Mouse (Mus musculus) limb, embryonic 13.5 days (tissue): ENCODE data around the gene Phf23. TPM values are rescaled to one million over a fixed set of nuclear protein-coding genes. Genes with fewer than 3 reads are reported as not detected.
A peak's percentile ranks its signal among the peaks of the same experiment; 100 is the strongest.

ENCODE experiments used
- ATAC-seq: fragments of 200-750 bp; cut with Nextera tagmentation; 2 replicates; pipeline ENCODE4 v1.8.0; 2017; ENCODE audit warnings: low read depth, moderate number of reproducible peaks, moderate TSS enrichment; ENCODE audit not compliant: low FRiP score
- H3K27ac ChIP-seq: fragments of 300-500 bp; sonication (generic); 2 replicates; pipeline ENCODE4 v1.5.1; 2015; ENCODE audit warnings: inconsistent platforms, mild to moderate bottlenecking, moderate library complexity
- H3K27me3 ChIP-seq: fragments of 300-500 bp; sonication (generic); 2 replicates; pipeline ENCODE4 v1.6.1; 2015; ENCODE audit warnings: mild to moderate bottlenecking, inconsistent platforms
- H3K36me3 ChIP-seq: fragments of 300-500 bp; sonication (generic); 2 replicates; pipeline ENCODE4 v1.6.1; 2015; ENCODE audit warnings: inconsistent platforms, mild to moderate bottlenecking, moderate library complexity
- H3K4me1 ChIP-seq: fragments of 300-500 bp; sonication (generic); 2 replicates; pipeline ENCODE4 v1.6.1; 2015; ENCODE audit warnings: inconsistent platforms
- H3K4me2 ChIP-seq: fragments of 300-500 bp; sonication (generic); replicated peaks from 2 replicates; pipeline ENCODE4 v1.6.1; 2015; ENCODE audit warnings: inconsistent platforms, mild to moderate bottlenecking, moderate library complexity
- H3K4me3 ChIP-seq: fragments of 300-500 bp; sonication (generic); 2 replicates; pipeline ENCODE4 v1.5.1; 2015; ENCODE audit warnings: moderate library complexity, mild to moderate bottlenecking, inconsistent platforms
- H3K9ac ChIP-seq: fragments of 300-500 bp; sonication (generic); 2 replicates; pipeline ENCODE4 v1.6.1; 2015; ENCODE audit warnings: mild to moderate bottlenecking, inconsistent platforms
- H3K9me3 ChIP-seq: fragments of 300-500 bp; sonication (generic); 2 replicates; pipeline ENCODE4 v1.6.1; 2016; ENCODE audit warnings: inconsistent platforms
- WGBS: fragments of 180-500 bp; shearing (Covaris S2); methylation state at CpG from one replicate; pipeline ENCODE4 v1.1.7; 2015; 5-methylcytosine and 5-hydroxymethylcytosine counted together
- polyA plus RNA-seq: library from polyadenylated mRNA; unstranded; fragments of >200 nt; fragmentation: Nextera tagmentation; extraction: Ambion mirVana; gene quantifications from 2 replicates; pipeline ENCODE4 v1.2.1, GENCODE M21; 2015

Gene Phf23
- polyA plus RNA-seq, 1 experiment from 2014 or later, result 95.9 TPM

DNA sequence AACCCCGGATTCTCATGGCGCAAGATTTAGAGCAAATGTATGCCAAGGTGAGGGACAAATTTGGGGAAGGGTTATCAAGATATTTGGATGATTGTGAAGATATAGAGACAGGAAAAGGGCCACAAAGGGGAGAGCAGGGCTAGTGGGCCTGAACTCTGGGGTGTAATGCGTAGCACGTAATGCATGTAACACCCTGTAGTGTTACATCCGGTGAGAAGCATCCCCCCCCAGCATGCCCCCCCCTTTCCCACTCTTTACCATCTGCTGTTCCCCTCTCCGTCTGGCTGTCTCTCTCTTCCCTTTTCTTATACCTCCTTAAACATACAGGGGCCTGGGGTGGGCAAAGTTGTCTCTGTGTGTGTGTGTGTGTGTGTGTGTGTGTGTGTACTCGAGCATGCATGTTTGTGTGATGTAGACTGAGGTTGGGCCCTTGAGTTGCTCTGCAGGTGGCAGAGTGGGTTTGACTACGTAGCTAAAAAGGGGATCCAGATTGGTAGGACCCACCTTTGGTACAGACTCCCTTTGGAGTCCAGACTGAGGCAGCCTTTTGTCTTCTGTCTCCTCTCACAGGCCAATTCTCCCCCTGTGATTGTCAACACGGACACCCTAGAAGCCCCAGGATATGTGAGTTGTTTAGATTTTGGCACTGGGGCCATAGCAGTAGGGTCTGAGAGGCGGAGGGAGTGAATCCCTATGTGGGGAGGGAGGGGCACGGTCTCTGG lies 34.4 kb downstream of the Phf23 start:
- WGBS, result 46% methylated on average over 11 of the region's 11 CpGs
- ATAC-seq, result no peak
- H3K4me3 ChIP-seq, result peak overlapping the region; percentile 31
- H3K27ac ChIP-seq, result peak overlapping the region; percentile 15
- no peaks in the 10 kb centered on the region for H3K27me3 ChIP-seq
- H3K9me3 ChIP-seq, result no peaks in the 10 kb centered on the region
- H3K9ac ChIP-seq, result peak overlapping the region; percentile 45
- peaks cover 47% of the 10 kb centered on the region for H3K36me3 ChIP-seq
- peaks cover 55% of the 10 kb centered on the region for H3K4me1 ChIP-seq
- H3K4me2 ChIP-seq, result peak overlapping the region; percentile 61

DNA sequence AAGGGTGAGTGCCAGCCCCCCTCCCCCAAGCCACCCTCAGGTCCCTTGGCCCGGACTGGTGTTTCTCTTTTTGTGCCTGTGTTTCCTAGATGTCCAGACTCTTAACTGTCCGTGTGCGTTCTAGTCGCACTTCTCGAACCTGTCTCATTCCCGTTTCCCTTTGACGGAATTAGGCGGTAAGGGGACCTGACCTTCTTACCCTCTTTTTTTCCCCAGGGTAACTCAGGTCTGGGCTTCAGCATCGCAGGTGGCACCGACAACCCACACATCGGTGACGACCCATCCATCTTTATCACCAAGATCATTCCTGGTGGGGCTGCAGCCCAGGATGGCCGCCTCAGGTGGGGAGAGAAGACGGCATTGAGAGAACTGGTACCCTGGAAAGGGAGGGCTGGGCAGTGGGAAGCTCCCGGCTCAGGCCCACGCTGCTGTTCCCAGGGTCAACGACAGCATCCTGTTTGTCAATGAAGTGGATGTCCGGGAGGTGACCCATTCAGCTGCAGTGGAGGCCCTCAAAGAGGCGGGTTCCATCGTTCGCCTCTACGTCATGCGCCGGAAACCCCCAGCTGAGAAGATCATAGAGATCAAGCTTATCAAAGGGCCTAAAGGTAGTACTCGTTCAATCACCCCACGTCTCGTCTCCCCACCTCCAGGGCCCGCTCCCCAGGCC lies 35.2 kb downstream of the Phf23 start:
- no peak for ATAC-seq
- H3K36me3 ChIP-seq, result peaks cover 50% of the 10 kb centered on the region

DNA sequence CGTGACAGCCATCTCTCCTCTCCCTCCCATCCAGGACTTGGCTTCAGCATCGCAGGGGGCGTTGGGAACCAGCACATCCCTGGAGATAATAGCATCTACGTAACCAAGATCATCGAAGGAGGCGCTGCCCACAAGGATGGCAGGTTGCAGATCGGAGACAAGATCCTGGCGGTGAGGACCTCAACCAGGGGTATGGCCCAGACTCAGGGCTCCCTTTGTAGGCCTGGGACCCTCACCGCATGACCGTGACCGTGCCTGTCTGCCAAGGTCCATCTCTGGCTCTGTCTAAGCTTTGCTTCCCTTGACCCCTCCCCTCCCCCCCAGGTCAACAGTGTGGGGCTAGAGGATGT lies 35.7 kb downstream of the Phf23 start:
- Histone ChIP-seq H3K27me3 (no peaks in the 10 kb centered on the region), H3K36me3 (peaks cover 54% of the 10 kb centered on the region), H3K27ac (no peak overlapping the region), H3K4me2 (no peak overlapping the region), H3K9me3 (no peaks in the 10 kb centered on the region), H3K4me1 (peaks cover 42% of the 10 kb centered on the region), H3K4me3 (no peak overlapping the region), H3K9ac (no peak overlapping the region)
- 97% methylated on average over 11 of the region's 11 CpGs for WGBS
- ATAC-seq, result no peak

More for the DNA sequence above, 35.2 kb downstream of the Phf23 start:
- 93% methylated on average over 28 of the region's 28 CpGs for WGBS
- H3K4me3 ChIP-seq, result no peak overlapping the region
- no peak overlapping the region for H3K9ac ChIP-seq
- H3K4me2 ChIP-seq, result no peak overlapping the region
- no peak overlapping the region for H3K27ac ChIP-seq
- no peaks in the 10 kb centered on the region for H3K27me3 ChIP-seq
- H3K4me1 ChIP-seq, result peaks cover 47% of the 10 kb centered on the region
- no peaks in the 10 kb centered on the region for H3K9me3 ChIP-seq

DNA sequence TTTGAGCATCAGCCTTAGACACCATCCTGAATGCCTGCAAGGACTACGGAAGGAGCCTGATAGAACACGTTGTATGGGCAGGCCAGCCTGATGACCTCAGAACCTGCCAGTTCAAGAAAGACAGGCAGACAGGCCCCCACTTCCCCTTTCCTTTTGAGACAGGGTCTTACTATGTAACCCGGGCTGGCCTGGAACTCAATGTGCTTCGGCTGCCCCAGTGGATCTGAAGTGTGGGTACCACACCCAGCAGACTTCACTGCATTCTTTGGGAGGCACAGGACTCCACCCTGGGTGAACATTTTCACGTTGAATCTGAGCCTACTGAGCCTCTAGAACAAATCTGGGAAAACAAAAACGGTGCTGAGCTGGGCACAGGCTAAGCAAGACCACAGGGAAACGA lies 42.6 kb downstream of the Phf23 start:
- H3K9ac ChIP-seq, result no peak overlapping the region
- 77% methylated on average over 7 of the region's 7 CpGs for WGBS
- no peaks in the 10 kb centered on the region for H3K27me3 ChIP-seq
- H3K9me3 ChIP-seq, result no peaks in the 10 kb centered on the region
- no peak overlapping the region for H3K4me2 ChIP-seq
- H3K4me1 ChIP-seq, result no peaks in the 10 kb centered on the region
- H3K36me3 ChIP-seq, result peaks cover 84% of the 10 kb centered on the region
- H3K4me3 ChIP-seq, result no peak overlapping the region
- no peak for ATAC-seq
- H3K27ac ChIP-seq, result no peak overlapping the region

DNA sequence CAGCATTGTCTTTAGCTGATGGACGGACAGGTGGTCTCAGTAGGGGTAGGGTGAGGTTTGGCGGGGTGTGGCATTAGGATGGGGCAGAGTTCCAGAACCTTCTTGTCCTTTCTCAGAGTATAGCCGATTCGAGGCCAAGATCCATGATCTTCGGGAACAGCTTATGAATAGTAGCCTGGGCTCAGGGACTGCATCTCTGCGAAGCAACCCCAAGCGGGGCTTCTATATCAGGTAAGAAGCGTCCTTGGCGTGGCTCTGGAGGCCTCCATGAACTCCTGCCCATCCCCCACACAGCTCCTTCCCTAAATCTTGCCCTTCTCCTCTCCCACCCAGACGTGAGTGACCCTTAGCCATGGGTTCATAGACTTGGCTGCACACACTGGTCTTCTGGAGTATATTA lies 44.1 kb downstream of the Phf23 start:
- no peak overlapping the region for H3K4me2 ChIP-seq
- no peak for ATAC-seq
- no peaks in the 10 kb centered on the region for H3K27me3 ChIP-seq
- no peak overlapping the region for H3K27ac ChIP-seq
- WGBS, result 93% methylated on average over 10 of the region's 10 CpGs
- H3K4me3 ChIP-seq, result no peak overlapping the region
- H3K36me3 ChIP-seq, result peaks cover 84% of the 10 kb centered on the region
- H3K9ac ChIP-seq, result no peak overlapping the region
- no peaks in the 10 kb centered on the region for H3K9me3 ChIP-seq
- H3K4me1 ChIP-seq, result no peaks in the 10 kb centered on the region

DNA sequence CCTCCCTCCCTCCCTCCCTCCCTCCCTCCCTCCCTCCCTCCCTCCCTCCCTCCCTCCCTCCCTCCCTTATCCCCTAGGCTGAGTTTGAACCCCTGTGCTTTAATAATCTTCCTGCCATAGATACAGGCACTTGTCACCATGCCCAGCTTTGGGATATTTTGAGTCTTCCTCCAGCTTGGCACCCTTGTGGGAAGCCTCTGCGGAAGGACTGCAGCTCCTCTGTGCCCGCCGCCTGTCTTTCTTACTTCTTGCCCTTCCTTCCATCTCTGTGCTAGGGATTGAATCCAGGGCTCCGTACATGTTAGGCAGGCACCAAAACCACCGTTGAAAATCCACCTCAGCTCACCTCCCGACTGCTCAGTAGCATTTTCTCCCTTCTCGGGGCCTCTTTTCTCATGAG lies 44.6 kb downstream of the Phf23 start:
- Histone ChIP-seq H3K36me3 (peaks cover 84% of the 10 kb centered on the region), H3K27ac (no peak overlapping the region), H3K4me3 (no peak overlapping the region), H3K27me3 (no peaks in the 10 kb centered on the region), H3K9ac (no peak overlapping the region), H3K4me2 (no peak overlapping the region), H3K4me1 (no peaks in the 10 kb centered on the region), H3K9me3 (no peaks in the 10 kb centered on the region)
- 88% methylated on average over 7 of the region's 7 CpGs for WGBS
- ATAC-seq, result no peak

DNA sequence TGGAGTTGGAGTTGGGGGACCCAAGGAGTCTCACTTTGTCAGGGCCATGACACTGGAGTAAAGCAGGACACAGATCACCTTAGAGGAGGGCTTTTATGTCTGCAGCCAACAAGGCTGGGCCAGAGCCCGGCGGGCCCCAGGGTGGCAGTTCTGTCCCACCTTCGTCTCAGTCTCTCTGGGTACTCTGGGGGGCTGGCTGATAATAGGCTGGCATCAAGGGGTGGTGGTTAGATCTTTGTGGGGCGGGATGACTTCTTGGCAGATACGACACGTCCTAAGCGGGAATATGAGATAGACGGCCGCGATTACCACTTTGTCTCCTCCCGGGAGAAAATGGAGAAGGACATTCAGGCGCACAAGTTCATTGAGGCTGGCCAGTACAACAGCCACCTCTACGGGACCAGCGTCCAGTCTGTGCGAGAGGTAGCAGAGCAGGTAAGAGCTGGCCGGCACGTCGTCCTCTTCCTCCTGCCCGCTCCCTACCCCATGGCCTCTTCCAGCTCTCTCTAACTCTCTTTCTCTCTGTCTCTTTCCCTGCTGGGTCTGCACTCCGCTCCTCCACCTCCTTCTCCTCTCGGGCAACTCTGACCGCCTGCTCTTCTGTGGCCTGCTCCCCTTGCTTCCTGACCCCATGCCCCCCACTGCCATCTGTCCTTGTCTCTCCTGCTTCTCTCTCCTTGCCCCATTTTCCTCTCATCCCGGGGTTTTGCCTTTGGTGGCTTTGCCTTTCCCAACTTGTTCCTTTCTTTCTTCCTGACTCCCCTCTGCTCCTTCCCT lies 46.9 kb downstream of the Phf23 start:
- peaks cover 82% of the 10 kb centered on the region for H3K36me3 ChIP-seq
- WGBS, result 89% methylated on average over 23 of the region's 23 CpGs
- no peak overlapping the region for H3K27ac ChIP-seq
- H3K9me3 ChIP-seq, result no peaks in the 10 kb centered on the region
- no peaks in the 10 kb centered on the region for H3K27me3 ChIP-seq
- no peak overlapping the region for H3K4me3 ChIP-seq
- no peaks in the 10 kb centered on the region for H3K4me1 ChIP-seq
- H3K9ac ChIP-seq, result no peak overlapping the region
- H3K4me2 ChIP-seq, result no peak overlapping the region
- no peak for ATAC-seq

DNA sequence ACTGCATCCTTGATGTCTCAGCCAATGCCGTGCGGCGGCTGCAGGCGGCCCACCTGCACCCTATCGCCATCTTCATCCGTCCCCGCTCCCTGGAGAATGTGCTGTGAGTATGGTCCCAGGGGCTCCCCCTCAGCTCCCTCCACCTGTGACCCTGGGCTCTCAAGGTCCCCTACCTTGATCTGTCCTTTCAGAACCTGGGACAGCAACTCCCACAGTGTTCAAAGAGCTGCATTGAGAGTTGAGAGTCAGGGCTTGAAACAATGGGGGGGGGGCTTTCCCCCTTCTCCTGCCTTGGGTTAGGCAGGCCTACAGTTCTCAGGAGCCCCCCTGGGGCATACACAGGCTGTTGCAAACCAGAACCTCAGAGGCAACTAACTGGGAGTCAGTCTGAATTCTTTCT lies 48.1 kb downstream of the Phf23 start:
- ATAC-seq, result no peak
- no peaks in the 10 kb centered on the region for H3K27me3 ChIP-seq
- no peak overlapping the region for H3K27ac ChIP-seq
- peaks cover 71% of the 10 kb centered on the region for H3K36me3 ChIP-seq
- H3K9ac ChIP-seq, result no peak overlapping the region; the same call in 1 of the 2 replicates
- H3K4me1 ChIP-seq, result no peaks in the 10 kb centered on the region
- WGBS, result 84% methylated on average over 7 of the region's 7 CpGs
- no peak overlapping the region for H3K4me2 ChIP-seq
- H3K4me3 ChIP-seq, result no peak overlapping the region
- no peaks in the 10 kb centered on the region for H3K9me3 ChIP-seq

DNA sequence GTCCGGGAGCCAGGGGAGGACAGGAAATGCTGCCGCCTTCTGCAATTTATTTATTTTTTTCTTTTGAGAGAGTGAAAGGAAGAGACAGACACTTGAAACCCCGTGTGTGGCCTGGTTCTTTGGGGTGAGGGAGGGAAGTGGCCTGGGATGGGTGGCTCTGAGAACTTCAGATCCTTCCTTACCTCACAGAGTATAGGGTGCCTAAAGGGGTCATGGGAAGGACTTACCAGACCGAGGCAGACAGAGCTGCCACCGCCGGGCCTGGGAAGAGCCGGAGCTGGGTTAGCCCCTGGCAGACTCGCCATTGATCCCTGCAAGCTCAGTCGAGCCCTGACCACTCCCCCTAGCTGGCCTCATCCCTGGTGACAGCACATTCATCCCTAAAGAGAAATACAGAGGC lies 49.9 kb downstream of the Phf23 start:
- H3K36me3 ChIP-seq, result peaks cover 55% of the 10 kb centered on the region
- H3K4me3 ChIP-seq, result no peak overlapping the region
- WGBS, result 45% methylated on average over 9 of the region's 9 CpGs
- no peak overlapping the region for H3K4me2 ChIP-seq
- H3K9me3 ChIP-seq, result no peaks in the 10 kb centered on the region
- H3K27ac ChIP-seq, result no peak overlapping the region
- no peak for ATAC-seq
- no peak overlapping the region for H3K9ac ChIP-seq
- H3K4me1 ChIP-seq, result no peaks in the 10 kb centered on the region
- H3K27me3 ChIP-seq, result no peaks in the 10 kb centered on the region

DNA sequence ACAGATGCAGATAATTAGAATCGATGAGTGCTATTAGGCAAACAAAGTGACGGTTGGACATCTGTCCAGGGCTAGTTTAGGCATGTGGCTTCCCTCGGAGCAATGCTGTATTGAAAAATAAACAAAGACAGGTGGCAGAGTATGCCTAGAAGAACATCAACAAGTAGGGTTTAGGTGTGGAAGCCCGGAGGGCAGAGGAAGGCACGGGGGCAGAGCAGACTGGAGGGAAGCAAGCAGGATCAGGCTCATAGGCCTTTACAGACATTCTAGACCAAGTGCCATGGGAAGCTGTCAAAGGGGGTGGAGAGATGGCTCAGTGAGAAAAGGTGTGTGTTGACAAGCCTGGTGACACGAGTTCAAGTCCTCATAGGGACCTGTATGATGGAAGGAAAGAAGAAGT lies 53.8 kb downstream of the Phf23 start:
- H3K36me3 ChIP-seq, result peaks cover 17% of the 10 kb centered on the region
- no peak overlapping the region for H3K4me2 ChIP-seq
- 0 out of 2 replicates have a peak, but pooled peaks cover 5% of the 10 kb centered on the region for H3K27me3 ChIP-seq
- no peak overlapping the region for H3K27ac ChIP-seq
- H3K9me3 ChIP-seq, result no peaks in the 10 kb centered on the region
- H3K4me3 ChIP-seq, result no peak overlapping the region
- no peak overlapping the region for H3K9ac ChIP-seq
- no peak for ATAC-seq
- 58% methylated on average over 6 of the region's 6 CpGs for WGBS
- H3K4me1 ChIP-seq, result no peaks in the 10 kb centered on the region
